Mouse (Mus musculus) spleen, adult 2 months (tissue): ENCODE data around the gene Ly6g5b.

Source experiments
- CTCF ChIP-seq: fragments of 200-500 bp; IDR thresholded peaks from 2 replicates; pipeline ENCODE4 v1.5.1; 2011; ENCODE audit warnings: mild to moderate bottlenecking, inconsistent platforms; ENCODE audit not compliant: insufficient read depth, insufficient read length, insufficient replicate concordance; ENCODE audit errors: extremely low read depth
- POLR2A ChIP-seq: fragments of 200-500 bp; IDR thresholded peaks from 2 replicates; pipeline ENCODE4 v1.6.1; 2011; ENCODE audit warnings: low read depth, low read length, inconsistent platforms

GRCm38 (mm10) chr17:35162730-35163129 lies 47.5 kb upstream of the Ly6g5b start:
- TF ChIP-seq CTCF (no peak), POLR2A (no peak)
